Mouse (Mus musculus) midbrain, postnatal 0 days (tissue): ENCODE measurements at regions not wholly inside any gene's neighbourhood (a gene's known extent, or its start where the extent isn't known, plus 50 kb on each side); places are given as distances from the start of the nearest gene placed in this dataset.

Source experiments
- ATAC-seq: fragments of 200-750 bp; cut with Nextera tagmentation; 2 replicates; pipeline ENCODE4 v1.8.0; 2017; ENCODE audit warnings: moderate number of reproducible peaks, mild to moderate bottlenecking, moderate TSS enrichment, moderate library complexity; ENCODE audit not compliant: low FRiP score
- DNase-seq: peaks from one replicate; pipeline ENCODE4 v3.0.0-alpha.2; 2015; ENCODE audit warnings: low spot score
- H3K27ac ChIP-seq: fragments of 300-500 bp; sonication (generic); 2 replicates; pipeline ENCODE4 v1.5.1; 2014; ENCODE audit warnings: low read depth, mild to moderate bottlenecking, low read length, mixed read lengths
- H3K27me3 ChIP-seq: fragments of 300-500 bp; sonication (generic); 2 replicates; pipeline ENCODE4 v1.6.1; 2014; ENCODE audit warnings: low read length, control low read depth, mixed read lengths; ENCODE audit not compliant: insufficient read depth
- H3K36me3 ChIP-seq: fragments of 300-500 bp; sonication (generic); 2 replicates; pipeline ENCODE4 v1.6.1; 2014; ENCODE audit warnings: low read length, control low read depth, mixed read lengths; ENCODE audit not compliant: insufficient read depth
- H3K4me1 ChIP-seq: fragments of 300-500 bp; sonication (generic); 2 replicates; pipeline ENCODE4 v1.6.1; 2014; ENCODE audit warnings: mild to moderate bottlenecking, control low read depth, antibody characterized with exemption, low read length, mixed read lengths; ENCODE audit not compliant: insufficient read depth
- H3K4me2 ChIP-seq: fragments of 300-500 bp; sonication (generic); 2 replicates; pipeline ENCODE4 v1.6.1; 2014; ENCODE audit warnings: low read depth, mild to moderate bottlenecking, low read length, mixed read lengths; ENCODE audit not compliant: poor library complexity, severe bottlenecking
- H3K4me3 ChIP-seq: fragments of 300-500 bp; sonication (generic); 2 replicates; pipeline ENCODE4 v1.5.1; 2014; ENCODE audit warnings: low read depth, mild to moderate bottlenecking, low read length, moderate library complexity
- H3K9ac ChIP-seq: fragments of 300-500 bp; sonication (generic); replicated peaks from 2 replicates; pipeline ENCODE4 v1.6.1; 2014; ENCODE audit warnings: mild to moderate bottlenecking, low read length, moderate library complexity, mixed read lengths; ENCODE audit not compliant: poor library complexity, severe bottlenecking
- H3K9me3 ChIP-seq: fragments of 300-500 bp; sonication (generic); 2 replicates; pipeline ENCODE4 v1.6.1; 2016; ENCODE audit warnings: low read length, control low read depth
- CTCF ChIP-seq: IDR thresholded peaks from 2 replicates; pipeline ENCODE4 v1.5.1; 2016; ENCODE audit warnings: antibody characterized with exemption, mild to moderate bottlenecking
- WGBS: fragments of 180-500 bp; shearing (Covaris S2); extraction: QIAGEN DNeasy Blood & Tissue Kit; methylation state at CpG from one replicate; pipeline ENCODE4 v1.1.7; 2014; 5-methylcytosine and 5-hydroxymethylcytosine counted together

GRCm38 (mm10) chr17:59793434-59793833 is 780.3 kb upstream of the Nudt12 start:
- no peak overlapping the region for H3K27ac ChIP-seq
- DNase-seq (no peak), ATAC-seq (no peak)
- TF ChIP-seq CTCF = no peak
- no peaks in the 10 kb centered on the region for H3K36me3 ChIP-seq
- H3K4me1 ChIP-seq = no peaks in the 10 kb centered on the region
- no peak overlapping the region for H3K4me3 ChIP-seq
- H3K9me3 ChIP-seq = no peaks in the 10 kb centered on the region
- no peaks in the 10 kb centered on the region for H3K27me3 ChIP-seq
- no peak overlapping the region for H3K4me2 ChIP-seq
- no peak overlapping the region for H3K9ac ChIP-seq

- TF ChIP-seq CTCF = no peak
- H3K9me3 ChIP-seq = no peaks in the 10 kb centered on the region
- no peak overlapping the region for H3K27ac ChIP-seq
- H3K4me3 ChIP-seq = no peak overlapping the region
- no peak overlapping the region for H3K4me2 ChIP-seq
- WGBS = 85% methylated on average over 4 of the region's 4 CpGs
- H3K36me3 ChIP-seq = no peaks in the 10 kb centered on the region
- H3K9ac ChIP-seq = no peak overlapping the region
- ATAC-seq (no peak), DNase-seq (peak; percentile 40)
- H3K4me1 ChIP-seq = no peaks in the 10 kb centered on the region
- H3K27me3 ChIP-seq = no peaks in the 10 kb centered on the region
Observed at GRCm38 (mm10) chr17:59792780-59793179, 779.6 kb upstream of the Nudt12 start.

GRCm38 (mm10) chr17:59774075-59774474 is 760.9 kb upstream of the Nudt12 start:
- Histone ChIP-seq H3K9me3 (no peaks in the 10 kb centered on the region), H3K9ac (no peak overlapping the region), H3K4me3 (no peak overlapping the region), H3K27ac (no peak overlapping the region), H3K4me1 (no peaks in the 10 kb centered on the region), H3K27me3 (no peaks in the 10 kb centered on the region), H3K4me2 (no peak overlapping the region), H3K36me3 (no peaks in the 10 kb centered on the region)
- no peak for TF ChIP-seq CTCF
- ATAC-seq (no peak), DNase-seq (no peak)
- 50% methylated on average over 3 of the region's 3 CpGs for WGBS

- H3K9me3 ChIP-seq = no peaks in the 10 kb centered on the region
- no peaks in the 10 kb centered on the region for H3K27me3 ChIP-seq
- no peak overlapping the region for H3K4me3 ChIP-seq
- no peak for ATAC-seq
- H3K36me3 ChIP-seq = no peaks in the 10 kb centered on the region
- WGBS = 95% methylated on average over 7 of the region's 7 CpGs
- no peak overlapping the region for H3K9ac ChIP-seq
- no peaks in the 10 kb centered on the region for H3K4me1 ChIP-seq
- TF ChIP-seq CTCF = no peak
- H3K4me2 ChIP-seq = no peak overlapping the region
- no peak for DNase-seq
- H3K27ac ChIP-seq = no peak overlapping the region
Observed at GRCm38 (mm10) chr17:59766580-59766979, 753.4 kb upstream of the Nudt12 start.

- H3K4me3 ChIP-seq = no peak overlapping the region
- H3K9me3 ChIP-seq = no peaks in the 10 kb centered on the region
- no peaks in the 10 kb centered on the region for H3K36me3 ChIP-seq
- H3K9ac ChIP-seq = no peak overlapping the region
- H3K27ac ChIP-seq = no peak overlapping the region
- TF ChIP-seq CTCF = peak; percentile 68
- H3K27me3 ChIP-seq = no peaks in the 10 kb centered on the region
- DNase-seq = peak; percentile 67
- 0 out of 2 replicates have a peak, but pooled peaks have one; percentile 34 for ATAC-seq
- H3K4me2 ChIP-seq = no peak overlapping the region
- no peaks in the 10 kb centered on the region for H3K4me1 ChIP-seq
- WGBS = 47% methylated on average over 2 of the region's 2 CpGs
Observed at GRCm38 (mm10) chr17:59764486-59764885, 751.3 kb upstream of the Nudt12 start.

GRCm38 (mm10) chr17:59762068-59762467 is 748.9 kb upstream of the Nudt12 start:
- Histone ChIP-seq H3K9me3 (no peaks in the 10 kb centered on the region), H3K27ac (no peak overlapping the region), H3K4me3 (no peak overlapping the region), H3K9ac (no peak overlapping the region), H3K4me2 (no peak overlapping the region), H3K36me3 (no peaks in the 10 kb centered on the region), H3K27me3 (no peaks in the 10 kb centered on the region), H3K4me1 (no peaks in the 10 kb centered on the region)
- DNase-seq (peak; percentile 15), ATAC-seq (no peak)
- 45% methylated on average over 4 of the region's 4 CpGs for WGBS
- TF ChIP-seq CTCF = no peak
